Mouse (Mus musculus) neural tube, embryonic 14.5 days (tissue): ENCODE results near the gene Larp6. TPM values are rescaled to one million over a fixed set of nuclear protein-coding genes. Genes with fewer than 3 reads are reported as not detected.

Experiments
- ATAC-seq: fragments of 200-750 bp; cut with Nextera tagmentation; 2 replicates; pipeline ENCODE4 v1.8.0; 2017; ENCODE audit warnings: low read depth, mild to moderate bottlenecking, moderate TSS enrichment, moderate library complexity
- H3K27ac ChIP-seq: fragments of 300-500 bp; sonication (generic); 2 replicates; pipeline ENCODE4 v1.5.1; 2014; ENCODE audit warnings: low read depth, mild to moderate bottlenecking, control low read depth, low read length, moderate library complexity, mixed read lengths
- H3K27me3 ChIP-seq: fragments of 300-500 bp; sonication (generic); 2 replicates; pipeline ENCODE4 v1.6.1; 2014; ENCODE audit warnings: low read length; ENCODE audit not compliant: control insufficient read depth, insufficient read depth
- H3K36me3 ChIP-seq: fragments of 300-500 bp; sonication (generic); 2 replicates; pipeline ENCODE4 v1.6.1; 2014; ENCODE audit warnings: low read length, mixed read lengths; ENCODE audit not compliant: control insufficient read depth, insufficient read depth
- H3K4me1 ChIP-seq: fragments of 300-500 bp; sonication (generic); 2 replicates; pipeline ENCODE4 v1.6.1; 2014; ENCODE audit warnings: low read length; ENCODE audit not compliant: control insufficient read depth, insufficient read depth
- H3K4me2 ChIP-seq: fragments of 300-500 bp; sonication (generic); 2 replicates; pipeline ENCODE4 v1.6.1; 2014; ENCODE audit warnings: mild to moderate bottlenecking, low read depth, low read length, control low read depth
- H3K4me3 ChIP-seq: fragments of 300-500 bp; sonication (generic); 2 replicates; pipeline ENCODE4 v1.5.1; 2014; ENCODE audit warnings: low read depth, low read length, control low read depth, mixed read lengths
- H3K9ac ChIP-seq: fragments of 300-500 bp; sonication (generic); replicated peaks from 2 replicates; pipeline ENCODE4 v1.6.1; 2014; ENCODE audit warnings: low read depth, mild to moderate bottlenecking, control low read depth, low read length, mixed read lengths
- H3K9me3 ChIP-seq: fragments of 300-500 bp; sonication (generic); 2 replicates; pipeline ENCODE4 v1.6.1; 2016; ENCODE audit warnings: low read length; ENCODE audit not compliant: control insufficient read depth
- WGBS: fragments of 180-500 bp; shearing (Covaris S2); extraction: QIAGEN DNeasy Blood & Tissue Kit; methylation state at CpG from one replicate; pipeline ENCODE4 v1.1.7; 2014; 5-methylcytosine and 5-hydroxymethylcytosine counted together
- polyA plus RNA-seq: library from polyadenylated mRNA; unstranded; fragments of >200 nt; fragmentation: Nextera tagmentation; extraction: Ambion mirVana; gene quantifications from 2 replicates; pipeline ENCODE4 v1.2.1, GENCODE M21; 2014

Gene Larp6
- polyA plus RNA-seq, 1 experiment from 2014 or later = 22.4 TPM

DNA sequence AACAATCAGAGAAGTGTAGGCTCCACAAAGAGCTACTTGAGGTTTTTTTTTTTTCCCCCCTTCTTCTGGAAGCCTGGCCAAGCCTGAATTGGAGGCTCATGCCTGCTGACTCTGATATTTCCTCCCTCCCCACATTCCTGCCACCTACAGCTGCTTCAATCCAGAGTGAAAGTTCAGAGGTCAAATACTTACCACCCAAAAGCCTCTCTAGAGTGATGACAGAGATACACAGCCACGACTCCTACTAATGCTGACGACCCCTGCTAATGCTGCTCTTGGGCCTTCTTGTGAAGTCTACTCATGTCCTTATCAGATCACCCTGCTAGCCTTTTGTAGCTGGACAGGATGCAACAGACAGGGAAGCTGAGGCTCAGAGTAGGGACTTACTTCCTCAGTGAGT is 52.4 kb downstream of the Larp6 start:
- Histone ChIP-seq H3K36me3 (no peaks in the 10 kb centered on the region), H3K27ac (no peak overlapping the region), H3K27me3 (no peaks in the 10 kb centered on the region), H3K4me2 (no peak overlapping the region), H3K9me3 (no peaks in the 10 kb centered on the region), H3K4me1 (no peaks in the 10 kb centered on the region), H3K9ac (no peak overlapping the region), H3K4me3 (no peak overlapping the region)
- ATAC-seq = no peak
- WGBS = 54% methylated on average over 2 of the region's 2 CpGs

DNA sequence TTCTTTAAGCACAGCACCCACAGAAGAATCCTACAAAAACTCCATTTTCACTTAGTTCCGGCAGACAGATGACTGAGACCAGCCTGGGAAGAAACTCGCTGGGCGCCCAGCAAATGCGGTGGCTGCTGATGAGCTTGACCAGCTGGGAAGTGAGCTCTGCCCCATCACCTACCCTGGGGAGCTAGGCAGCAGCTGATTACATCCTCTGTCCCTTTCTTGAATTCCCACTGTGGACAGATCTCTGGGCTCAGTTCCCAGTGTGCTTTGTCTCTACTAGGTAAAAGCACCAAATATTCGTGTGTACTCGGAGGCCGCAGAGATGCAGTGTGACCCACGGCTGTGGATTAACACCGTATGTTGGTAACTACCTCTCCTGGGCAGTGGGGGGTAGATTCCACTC is 55.6 kb downstream of the Larp6 start:
- no peak overlapping the region for H3K9ac ChIP-seq
- H3K27ac ChIP-seq = no peak overlapping the region
- no peaks in the 10 kb centered on the region for H3K9me3 ChIP-seq
- H3K27me3 ChIP-seq = no peaks in the 10 kb centered on the region
- H3K4me1 ChIP-seq = no peaks in the 10 kb centered on the region
- no peak overlapping the region for H3K4me2 ChIP-seq
- no peak for ATAC-seq
- no peak overlapping the region for H3K4me3 ChIP-seq
- H3K36me3 ChIP-seq = no peaks in the 10 kb centered on the region
- whole genome bisulfite sequencing = 76% methylated on average over 9 of the region's 9 CpGs

DNA sequence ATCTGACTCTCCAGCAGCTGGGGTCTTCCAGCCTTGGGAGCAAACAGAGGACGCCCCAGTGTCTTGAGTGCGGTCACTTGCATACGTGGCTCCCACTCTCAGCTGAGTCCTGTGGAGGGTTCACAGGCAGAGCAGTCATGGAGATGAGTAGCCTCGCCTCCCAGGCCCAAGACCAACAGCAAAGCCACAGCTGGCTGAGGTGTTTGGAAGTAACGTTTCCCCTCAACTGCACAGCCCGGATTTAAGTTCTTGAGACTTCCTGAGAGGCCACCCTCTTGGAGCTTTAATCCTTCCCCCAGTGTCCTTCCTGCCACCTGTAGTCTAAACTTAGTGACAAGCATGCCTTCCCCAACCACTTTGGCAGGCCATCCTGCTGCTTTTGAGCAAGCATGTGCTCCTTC is 56.9 kb downstream of the Larp6 start:
- no peak overlapping the region for H3K4me3 ChIP-seq
- H3K36me3 ChIP-seq = no peaks in the 10 kb centered on the region
- no peaks in the 10 kb centered on the region for H3K4me1 ChIP-seq
- H3K9ac ChIP-seq = no peak overlapping the region
- 87% methylated on average over 6 of the region's 6 CpGs for WGBS
- H3K9me3 ChIP-seq = no peaks in the 10 kb centered on the region
- H3K27me3 ChIP-seq = no peaks in the 10 kb centered on the region
- no peak overlapping the region for H3K4me2 ChIP-seq
- no peak for ATAC-seq
- H3K27ac ChIP-seq = no peak overlapping the region

DNA sequence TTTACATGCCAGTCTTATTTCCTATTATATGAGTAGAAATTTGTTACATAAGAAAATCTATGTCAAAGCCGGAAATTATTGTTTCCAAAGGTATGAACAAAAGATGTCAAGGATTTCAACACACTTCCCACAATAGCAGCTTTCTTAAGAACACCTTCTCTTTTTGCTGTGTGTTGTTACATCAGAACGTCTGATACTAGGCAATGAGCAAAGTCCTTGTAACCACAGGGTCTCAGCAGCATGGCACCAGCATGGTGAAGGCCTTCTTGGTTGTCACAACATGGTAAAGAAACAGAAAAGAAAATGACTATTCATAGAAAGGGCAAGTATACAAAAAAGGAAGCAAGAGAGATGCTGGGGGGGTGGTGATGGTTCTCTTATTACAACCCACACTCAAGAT is 60.9 kb downstream of the Larp6 start:
- Histone ChIP-seq H3K9ac (no peak overlapping the region), H3K4me3 (no peak overlapping the region), H3K4me2 (no peak overlapping the region), H3K9me3 (no peaks in the 10 kb centered on the region), H3K36me3 (no peaks in the 10 kb centered on the region), H3K4me1 (no peaks in the 10 kb centered on the region), H3K27ac (no peak overlapping the region), H3K27me3 (no peaks in the 10 kb centered on the region)
- ATAC-seq = no peak
- 90% methylated on average over 2 of the region's 2 CpGs for WGBS

DNA sequence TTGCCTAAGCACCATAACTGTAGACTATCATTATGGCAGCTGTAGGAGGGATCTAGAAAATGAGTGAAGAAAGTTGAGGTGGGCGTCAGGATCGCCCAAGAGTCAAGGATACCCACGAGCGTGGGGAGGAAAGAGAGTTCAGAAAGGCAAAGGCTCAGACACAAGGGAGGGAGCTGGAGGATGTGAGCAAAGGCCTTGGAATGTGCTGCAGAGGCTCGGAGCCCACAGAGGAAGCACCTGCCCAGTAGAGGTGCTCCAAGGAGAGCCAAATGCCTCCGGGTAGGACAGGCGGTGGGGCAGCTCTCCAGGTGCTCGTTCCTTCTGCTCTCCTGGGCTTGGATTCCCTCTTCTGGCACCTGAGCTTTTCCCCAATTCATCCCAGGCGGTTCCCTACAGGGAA is 64.1 kb downstream of the Larp6 start:
- no peak overlapping the region for H3K4me2 ChIP-seq
- no peaks in the 10 kb centered on the region for H3K27me3 ChIP-seq
- H3K4me3 ChIP-seq = no peak overlapping the region
- no peaks in the 10 kb centered on the region for H3K36me3 ChIP-seq
- no peaks in the 10 kb centered on the region for H3K9me3 ChIP-seq
- WGBS = 85% methylated on average over 9 of the region's 9 CpGs
- H3K4me1 ChIP-seq = no peaks in the 10 kb centered on the region
- H3K9ac ChIP-seq = no peak overlapping the region
- ATAC-seq = no peak
- no peak overlapping the region for H3K27ac ChIP-seq

DNA sequence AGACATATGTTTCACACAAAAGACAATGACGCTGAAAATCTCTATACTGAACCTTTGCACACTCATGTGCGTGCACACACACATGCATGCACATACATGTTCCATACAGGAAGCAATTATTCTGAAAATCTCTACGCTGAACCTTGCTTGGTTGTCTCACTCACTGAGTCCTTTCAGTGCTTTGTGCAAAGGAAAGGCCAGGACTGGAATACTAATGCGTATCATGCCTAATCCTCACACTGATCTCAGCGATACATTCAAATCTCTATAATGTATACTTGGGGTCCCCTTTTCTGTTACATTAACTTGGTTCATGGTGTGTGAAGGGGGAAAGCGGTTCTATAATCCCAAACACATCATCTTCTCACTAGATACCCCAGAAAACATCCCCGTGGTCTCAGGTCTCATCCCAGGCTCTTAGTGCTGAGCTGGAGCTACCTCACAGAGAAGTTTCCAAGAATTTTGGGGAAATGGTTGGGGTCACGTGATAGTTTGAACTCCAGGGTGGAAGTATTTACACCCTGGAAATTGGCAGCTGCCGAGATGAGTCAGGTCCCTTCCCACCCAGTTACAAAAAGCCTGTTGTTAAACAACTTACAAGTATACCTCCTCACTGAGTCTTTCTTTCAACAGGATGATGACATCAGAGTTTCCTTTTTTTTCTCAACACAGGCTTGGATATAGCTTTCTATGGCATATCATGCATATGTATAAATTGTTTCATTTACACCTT is 69.4 kb downstream of the Larp6 start:
- no peaks in the 10 kb centered on the region for H3K9me3 ChIP-seq
- no peaks in the 10 kb centered on the region for H3K36me3 ChIP-seq
- no peaks in the 10 kb centered on the region for H3K4me1 ChIP-seq
- no peak overlapping the region for H3K9ac ChIP-seq
- no peaks in the 10 kb centered on the region for H3K27me3 ChIP-seq
- no peak overlapping the region for H3K4me3 ChIP-seq
- 81% methylated on average over 9 of the region's 9 CpGs for WGBS
- no peak for ATAC-seq
- no peak overlapping the region for H3K27ac ChIP-seq
- no peak overlapping the region for H3K4me2 ChIP-seq

DNA sequence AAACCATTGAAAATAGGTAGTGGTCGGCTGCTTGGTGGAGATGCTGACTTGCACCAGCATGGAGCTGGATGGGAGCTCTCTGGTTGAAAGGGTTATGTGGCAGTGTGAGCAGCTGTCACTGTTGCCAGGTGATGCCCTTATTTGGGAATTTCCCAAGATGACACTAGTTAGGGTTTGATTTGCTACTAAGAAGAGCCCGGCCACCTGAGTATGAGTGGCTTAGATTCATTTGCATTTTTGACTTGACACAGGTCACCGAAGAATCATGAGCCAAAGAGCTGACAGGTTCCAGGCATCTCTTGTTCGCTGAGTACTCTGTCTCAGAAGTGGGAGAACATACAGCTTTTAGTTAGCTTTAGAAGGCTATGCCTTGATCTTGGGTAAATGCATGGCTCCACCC is 72.3 kb downstream of the Larp6 start:
- Histone ChIP-seq H3K9me3 (no peaks in the 10 kb centered on the region), H3K4me2 (no peak overlapping the region), H3K9ac (no peak overlapping the region), H3K36me3 (no peaks in the 10 kb centered on the region), H3K27me3 (no peaks in the 10 kb centered on the region), H3K27ac (no peak overlapping the region), H3K4me1 (no peaks in the 10 kb centered on the region), H3K4me3 (no peak overlapping the region)
- ATAC-seq = no peak
- WGBS = 78% methylated on average over 4 of the region's 4 CpGs

DNA sequence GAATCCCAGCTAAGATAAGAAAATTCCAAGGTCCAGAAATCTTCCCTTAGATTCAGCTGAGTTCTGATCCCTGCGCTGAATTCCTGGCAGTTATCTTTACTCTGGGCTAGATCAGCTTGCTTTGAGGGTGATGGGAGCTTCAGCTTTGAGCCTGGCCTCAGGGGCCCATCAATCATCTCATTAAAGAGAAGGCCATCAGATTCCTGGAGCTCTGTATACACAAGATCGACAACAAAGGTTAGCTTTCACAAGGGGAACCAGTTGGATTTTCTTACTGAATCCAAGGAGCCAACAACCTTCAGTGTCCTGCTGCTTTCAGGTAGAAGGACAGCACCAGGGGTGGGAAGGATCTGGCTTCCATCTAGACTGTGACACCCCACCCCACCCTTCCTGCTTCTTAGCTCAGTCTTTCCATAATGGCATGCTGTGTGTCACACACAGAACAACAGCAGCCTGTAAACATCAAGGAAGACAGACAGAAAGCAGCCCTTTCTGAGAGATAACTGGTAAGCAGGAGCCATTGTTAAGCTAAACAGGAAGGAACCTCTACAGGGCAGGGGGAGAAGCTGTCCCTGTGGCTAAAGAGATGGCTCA is 74.8 kb downstream of the Larp6 start:
- Histone ChIP-seq H3K36me3 (no peaks in the 10 kb centered on the region), H3K27me3 (no peaks in the 10 kb centered on the region), H3K9ac (no peak overlapping the region), H3K4me1 (no peaks in the 10 kb centered on the region), H3K9me3 (no peaks in the 10 kb centered on the region), H3K4me3 (no peak overlapping the region), H3K4me2 (no peak overlapping the region), H3K27ac (no peak overlapping the region)
- ATAC-seq = no peak
- 14% methylated on average over 2 of the region's 2 CpGs for WGBS
